Mouse (Mus musculus): ENCODE results near the gene Igfals.

- TF ChIP-seq POLR2A (IDR thresholded peaks at IDR 0.05; ENCODE audit: control insufficient read depth, extremely low read depth, insufficient read depth, low read length, poor library complexity) (no peak), CTCF (IDR thresholded peaks at IDR 0.05; ENCODE audit: borderline replicate concordance, control insufficient read depth, extremely low read depth, insufficient read depth, low read length, poor library complexity) (no peak)
Measured at GRCm38 (mm10) chr17:24892785-24893184, 27.0 kb downstream of the Igfals start.
